Mouse (Mus musculus): ENCODE measurements around the gene Fyttd1. TPM values are rescaled to one million over a fixed set of nuclear protein-coding genes. Genes with fewer than 3 reads are reported as not detected.
"Not testable (repeated sequence)": the region's sequence is repeated elsewhere in the genome, so short reads cannot be mapped to it uniquely, and the experiment has no call there.

The Fyttd1 gene
- polyA plus RNA-seq, 1 experiment from 2014 or later = 125 TPM

DNA sequence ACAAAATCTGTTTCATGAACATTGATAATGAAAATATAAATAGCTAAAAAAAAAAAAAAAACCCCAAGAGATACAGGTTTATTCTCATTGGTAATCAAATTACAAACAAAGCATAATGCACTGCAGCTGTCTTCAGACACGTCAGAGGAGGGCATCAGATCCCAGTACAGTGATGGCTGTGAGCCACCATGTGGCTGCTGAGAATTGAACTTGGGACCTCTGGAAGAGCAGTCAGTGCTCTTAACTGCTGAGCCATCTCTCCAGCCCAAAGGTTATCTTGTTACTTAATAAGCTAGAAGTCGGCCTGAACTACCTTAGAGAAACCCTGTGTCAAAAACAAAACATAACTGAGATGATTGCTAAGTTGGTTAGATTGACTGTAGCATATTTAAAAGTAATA lies 12.6 kb downstream of the Fyttd1 start:
- Histone ChIP-seq H3K36me3 (replicated peaks) (peaks cover 50% of the 10 kb centered on the region), H3K27me3 (no peaks in the 10 kb centered on the region), H3K4me1 (no peaks in the 10 kb centered on the region), H3K4me3 (replicated peaks) (no peak overlapping the region), H3K27ac (no peak overlapping the region), H3K9me3 (no peaks in the 10 kb centered on the region), H3K4me2 (no peak overlapping the region), H3K9ac (no peak overlapping the region)
- WGBS = 76% methylated on average over 2 of the region's 2 CpGs
- no peak for ATAC-seq (ENCODE audit: low FRiP score)

DNA sequence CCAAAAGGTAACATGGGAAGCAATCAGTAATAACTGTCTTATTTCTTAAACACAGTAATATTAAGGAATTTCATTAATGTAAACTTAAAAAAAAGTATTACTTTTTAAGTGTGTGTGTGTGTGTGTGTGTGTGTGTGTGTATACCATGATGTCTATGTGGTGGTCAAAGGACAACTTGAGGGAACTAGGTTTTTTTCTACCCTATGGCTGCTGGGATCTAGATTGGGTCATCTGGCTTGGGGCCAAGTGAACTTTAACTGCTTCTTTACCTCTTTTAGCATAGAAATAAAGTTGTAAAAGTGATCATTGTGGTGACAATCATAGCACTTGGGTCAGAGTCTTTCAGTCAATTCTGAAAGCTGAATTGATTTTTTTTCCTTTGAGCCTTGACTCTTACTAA lies 18.8 kb downstream of the Fyttd1 start:
- Histone ChIP-seq H3K27ac (no peak overlapping the region), H3K4me3 (replicated peaks) (no peak overlapping the region), H3K9ac (no peak overlapping the region), H3K4me1 (no peaks in the 10 kb centered on the region), H3K4me2 (no peak overlapping the region), H3K36me3 (replicated peaks) (peaks cover 53% of the 10 kb centered on the region), H3K9me3 (no peaks in the 10 kb centered on the region), H3K27me3 (no peaks in the 10 kb centered on the region)
- ATAC-seq (ENCODE audit: low FRiP score) = no peak

DNA sequence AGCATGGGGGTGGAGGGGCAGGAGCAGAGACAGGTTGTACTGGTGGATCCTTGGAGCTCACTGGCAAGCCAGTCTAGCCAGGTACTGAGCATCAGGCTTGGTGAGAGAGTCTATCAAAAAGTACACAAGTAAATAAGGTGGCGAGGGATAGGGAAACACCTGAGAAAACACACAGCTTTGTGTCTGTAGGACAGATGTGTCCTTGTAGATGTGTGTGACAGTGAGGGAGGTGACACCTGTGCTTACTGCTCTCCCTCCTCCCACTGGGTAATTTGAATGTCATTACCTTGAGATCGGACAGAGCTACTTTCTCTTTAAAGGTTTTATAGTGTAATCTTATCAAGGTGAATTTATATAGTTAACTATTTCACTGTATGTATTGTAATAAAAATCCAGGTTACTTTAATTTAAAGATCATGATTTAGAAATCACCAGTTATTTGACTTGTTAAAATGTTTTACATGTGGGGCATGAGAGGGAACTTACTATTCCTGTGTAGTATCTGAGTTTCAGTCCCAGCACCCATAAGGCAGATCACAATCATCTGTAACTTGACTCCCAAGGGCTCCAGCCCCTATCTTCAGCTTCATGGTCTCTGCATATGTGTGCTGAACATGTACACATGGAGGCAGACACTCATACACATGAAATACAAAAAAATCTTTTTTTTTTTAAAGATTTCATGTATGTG lies 24.2 kb downstream of the Fyttd1 start:
- Histone ChIP-seq H3K36me3 (replicated peaks) (peaks cover 29% of the 10 kb centered on the region), H3K4me2 (no peak overlapping the region), H3K9ac (no peak overlapping the region), H3K4me3 (replicated peaks) (no peak overlapping the region), H3K4me1 (no peaks in the 10 kb centered on the region), H3K27ac (no peak overlapping the region), H3K27me3 (no peaks in the 10 kb centered on the region), H3K9me3 (no peaks in the 10 kb centered on the region)
- ATAC-seq (ENCODE audit: low FRiP score) = no peak
- 91% methylated on average over 2 of the region's 2 CpGs for WGBS

DNA sequence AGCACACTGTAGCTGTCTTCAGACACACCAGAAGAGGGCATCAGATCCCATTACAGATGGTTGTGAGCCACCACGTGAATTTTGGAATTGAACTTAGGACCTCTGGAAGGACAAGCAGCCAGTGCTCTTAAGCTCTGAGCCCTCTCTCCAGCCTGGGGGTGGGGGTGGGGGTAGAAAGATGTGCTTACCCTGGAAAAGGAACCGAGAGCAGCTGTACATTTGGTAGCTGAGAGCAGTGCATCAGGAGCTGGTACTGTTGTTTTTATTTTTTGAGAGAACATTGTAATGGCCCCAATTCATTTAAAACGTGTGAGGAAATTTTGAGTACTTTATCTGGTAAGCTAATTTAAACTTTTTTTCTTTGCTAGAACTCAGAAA lies 24.7 kb downstream of the Fyttd1 start:
- WGBS = 70% methylated on average over 3 of the region's 3 CpGs
- Histone ChIP-seq H3K4me2 (no peak overlapping the region), H3K4me1 (no peaks in the 10 kb centered on the region), H3K4me3 (replicated peaks) (no peak overlapping the region), H3K27me3 (no peaks in the 10 kb centered on the region), H3K27ac (no peak overlapping the region), H3K9me3 (no peaks in the 10 kb centered on the region), H3K36me3 (replicated peaks) (peaks cover 34% of the 10 kb centered on the region), H3K9ac (no peak overlapping the region)
- ATAC-seq (ENCODE audit: low FRiP score) = no peak

DNA sequence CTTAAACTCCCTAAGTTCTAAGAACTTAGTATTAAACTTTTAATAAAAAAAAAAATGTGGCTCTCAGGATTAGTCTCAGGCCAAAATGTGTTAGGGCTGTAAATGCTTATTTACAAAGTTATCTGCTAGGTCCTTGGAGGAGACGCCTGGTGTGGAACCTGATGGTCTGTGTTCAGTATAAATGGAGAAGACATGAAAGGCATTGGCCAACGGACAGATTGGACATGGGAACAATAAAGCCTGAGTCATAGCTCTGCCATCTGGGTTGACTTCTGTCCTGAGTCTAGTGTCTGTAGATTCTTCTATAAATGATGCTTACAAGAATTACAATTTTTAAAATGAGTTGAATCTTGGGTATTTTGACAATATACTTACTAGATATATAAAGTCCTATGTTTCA lies 28.9 kb downstream of the Fyttd1 start:
- H3K27me3 ChIP-seq = no peaks in the 10 kb centered on the region
- peaks cover 19% of the 10 kb centered on the region for H3K36me3 ChIP-seq (replicated peaks)
- ATAC-seq (ENCODE audit: low FRiP score) = no peak
- no peak overlapping the region for H3K4me2 ChIP-seq
- WGBS = 88% methylated on average over 2 of the region's 2 CpGs
- no peaks in the 10 kb centered on the region for H3K9me3 ChIP-seq
- no peak overlapping the region for H3K9ac ChIP-seq
- no peaks in the 10 kb centered on the region for H3K4me1 ChIP-seq
- H3K27ac ChIP-seq = no peak overlapping the region
- no peak overlapping the region for H3K4me3 ChIP-seq (replicated peaks)

DNA sequence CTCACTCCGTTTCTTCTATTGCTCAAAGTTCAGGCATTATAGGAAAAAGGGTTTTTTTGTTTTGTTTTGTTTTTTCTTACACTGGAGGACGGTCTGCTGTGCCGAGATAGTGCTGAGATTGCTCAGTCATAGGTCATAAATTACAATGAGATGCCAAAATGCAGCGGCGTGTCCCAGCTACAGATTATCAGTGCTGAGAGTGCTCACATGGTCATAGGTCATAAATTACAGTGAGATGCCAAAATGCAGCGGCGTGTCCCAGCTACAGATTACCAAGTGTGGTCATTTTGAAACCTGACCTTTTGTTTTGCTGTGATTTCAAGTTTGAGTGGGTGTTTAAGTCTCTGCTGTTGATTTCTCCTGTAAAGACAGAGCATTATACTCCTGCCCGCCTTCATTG lies 29.4 kb downstream of the Fyttd1 start:
- no peaks in the 10 kb centered on the region for H3K9me3 ChIP-seq
- H3K4me3 ChIP-seq (replicated peaks) = no peak overlapping the region
- H3K27me3 ChIP-seq = no peaks in the 10 kb centered on the region
- H3K4me2 ChIP-seq = no peak overlapping the region
- 92% methylated on average over 8 of the region's 8 CpGs for WGBS
- no peaks in the 10 kb centered on the region for H3K4me1 ChIP-seq
- H3K27ac ChIP-seq = no peak overlapping the region
- H3K9ac ChIP-seq = no peak overlapping the region
- no peak for ATAC-seq (ENCODE audit: low FRiP score)
- H3K36me3 ChIP-seq (replicated peaks) = peaks cover 19% of the 10 kb centered on the region

DNA sequence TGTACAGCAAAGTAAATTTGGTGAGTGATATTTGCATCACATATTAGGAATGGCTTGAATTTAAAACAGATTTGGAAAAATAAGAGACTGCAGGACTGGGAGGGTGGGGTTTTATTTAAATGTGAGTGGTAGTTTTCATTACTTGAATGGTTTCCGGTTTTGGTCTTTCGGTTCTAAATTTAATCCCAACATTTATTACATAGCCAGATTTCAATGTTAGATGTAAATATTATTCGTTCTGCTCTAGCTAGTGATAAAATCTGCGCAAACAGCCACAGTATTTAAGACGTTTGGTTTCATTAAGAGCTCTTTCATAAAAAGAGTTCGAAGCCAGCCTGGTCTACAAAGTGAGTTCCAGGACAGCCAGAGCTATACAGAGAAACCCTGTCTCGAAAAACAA lies 35.9 kb downstream of the Fyttd1 start:
- Histone ChIP-seq H3K27me3 (no peaks in the 10 kb centered on the region), H3K36me3 (replicated peaks) (no peaks in the 10 kb centered on the region), H3K9ac (no peak overlapping the region), H3K9me3 (no peaks in the 10 kb centered on the region), H3K27ac (no peak overlapping the region), H3K4me3 (replicated peaks) (no peak overlapping the region), H3K4me1 (peaks cover 10% of the 10 kb centered on the region), H3K4me2 (peak overlapping the region; percentile 62)
- no peak for ATAC-seq (ENCODE audit: low FRiP score)
- WGBS = 71% methylated on average over 7 of the region's 7 CpGs

DNA sequence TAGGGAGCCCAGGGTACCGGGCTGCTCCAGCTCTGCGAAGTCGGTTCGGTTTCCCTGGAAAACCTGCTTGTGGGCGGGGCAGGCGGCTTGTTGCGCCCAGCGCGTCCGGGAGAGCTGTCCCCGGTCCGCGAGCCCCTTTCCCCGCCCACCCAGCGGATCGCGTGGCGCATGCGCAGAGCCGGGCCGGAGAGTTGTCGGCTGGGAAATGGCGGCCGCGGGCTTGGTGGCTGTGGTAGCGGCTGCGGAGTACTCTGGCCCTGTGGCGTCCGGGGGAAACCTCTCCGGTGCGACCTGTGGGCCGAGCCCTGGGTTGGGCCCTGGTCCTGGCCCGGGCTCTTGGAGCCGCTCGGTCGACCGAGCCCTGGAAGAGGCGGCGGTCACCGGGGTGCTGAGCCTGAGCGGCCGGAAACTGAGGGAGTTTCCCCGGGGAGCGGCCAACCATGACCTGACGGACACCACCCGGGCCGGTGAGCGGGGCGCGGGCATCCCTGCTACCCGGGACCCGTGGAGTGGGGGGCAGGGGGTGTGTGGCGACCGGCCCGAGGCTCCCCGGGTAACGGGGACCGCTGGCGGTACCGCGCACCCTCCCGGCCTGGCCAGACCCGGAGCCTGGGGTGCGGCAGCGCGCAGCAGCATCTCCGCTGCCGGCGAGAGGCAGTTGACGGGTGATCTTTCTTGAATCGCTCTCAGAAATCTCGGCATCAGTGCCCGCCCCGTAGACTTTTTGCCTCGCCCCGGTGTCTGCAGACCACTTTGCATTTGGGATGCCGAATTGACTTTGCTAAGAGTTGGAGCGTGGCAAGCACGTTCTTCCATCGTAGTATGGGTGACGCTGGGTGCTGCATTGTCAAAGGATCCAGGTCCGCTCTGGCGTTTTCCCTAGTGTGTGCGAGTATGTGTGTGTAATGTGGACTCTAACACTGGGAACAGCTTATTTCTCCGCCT lies 36.9 kb downstream of the Fyttd1 start, which contains the start of gene Lrch3:
TSS of gene Lrch3 (plus strand) at position 164 of the 945 bp plus-strand sequence.
- H3K27ac ChIP-seq = peak within 1 kb of the TSS; percentile 77
- H3K27me3 ChIP-seq = no peaks in the 10 kb centered on the region
- H3K4me2 ChIP-seq = peak within 1 kb of the TSS; percentile 62
- peak within 1 kb of the TSS; percentile 90 for H3K9ac ChIP-seq
- no peaks in the 10 kb centered on the region for H3K9me3 ChIP-seq
- H3K36me3 ChIP-seq (replicated peaks) = 0 out of 2 replicates have a peak, but pooled peaks cover under 1% of the 10 kb centered on the region
- WGBS = under 1% methylated on average over 72 of the region's 85 CpGs
- H3K4me1 ChIP-seq = peaks cover 10% of the 10 kb centered on the region
- H3K4me3 ChIP-seq (replicated peaks) = peak within 1 kb of the TSS; percentile 92
- ATAC-seq (ENCODE audit: low FRiP score) = peak; percentile 92

DNA sequence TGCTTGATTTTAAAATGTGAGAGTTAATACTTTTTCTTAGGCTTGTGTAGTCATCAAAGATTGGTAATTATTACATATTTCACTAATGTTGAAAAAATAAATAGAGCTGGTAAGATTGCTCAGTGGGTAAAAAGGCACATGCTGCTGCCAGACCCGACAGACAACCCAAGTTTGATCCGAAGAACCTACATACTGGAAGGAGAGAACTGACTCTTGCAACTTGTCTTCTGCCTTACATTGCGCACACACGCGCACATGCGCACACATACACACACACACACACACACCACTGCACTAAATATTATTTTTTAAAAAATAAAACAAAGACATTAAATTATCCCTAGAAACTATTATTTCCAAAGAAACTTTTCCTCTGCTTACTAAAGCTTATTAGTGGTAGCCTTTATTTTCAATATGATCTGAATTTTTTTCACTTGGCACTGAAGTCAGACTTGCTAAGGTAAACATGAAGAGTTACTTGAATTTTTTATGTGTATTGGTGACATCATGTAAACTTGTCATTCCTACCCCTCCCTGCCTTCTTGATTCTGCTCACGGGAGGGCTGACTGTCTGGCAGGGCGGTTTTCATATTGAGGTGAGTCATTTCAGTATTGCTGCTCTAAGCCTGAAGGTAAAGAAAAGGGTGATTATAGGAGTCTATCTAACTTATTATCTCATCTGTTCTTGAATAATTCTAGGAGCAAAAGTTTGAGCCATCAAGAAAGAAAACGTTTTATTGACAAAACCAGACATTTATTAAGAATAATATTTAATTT lies 38.2 kb downstream of the Fyttd1 start:
- H3K4me3 ChIP-seq (replicated peaks) = peak overlapping the region; percentile 92
- no peak overlapping the region for H3K27ac ChIP-seq
- H3K4me1 ChIP-seq = peaks cover 10% of the 10 kb centered on the region
- no peaks in the 10 kb centered on the region for H3K9me3 ChIP-seq
- H3K4me2 ChIP-seq = peak overlapping the region; percentile 62
- no peak overlapping the region for H3K9ac ChIP-seq
- no peaks in the 10 kb centered on the region for H3K27me3 ChIP-seq
- H3K36me3 ChIP-seq (replicated peaks) = 0 out of 2 replicates have a peak, but pooled peaks cover 4% of the 10 kb centered on the region
- ATAC-seq (ENCODE audit: low FRiP score) = no peak
- 76% methylated on average over 9 of the region's 9 CpGs for WGBS

DNA sequence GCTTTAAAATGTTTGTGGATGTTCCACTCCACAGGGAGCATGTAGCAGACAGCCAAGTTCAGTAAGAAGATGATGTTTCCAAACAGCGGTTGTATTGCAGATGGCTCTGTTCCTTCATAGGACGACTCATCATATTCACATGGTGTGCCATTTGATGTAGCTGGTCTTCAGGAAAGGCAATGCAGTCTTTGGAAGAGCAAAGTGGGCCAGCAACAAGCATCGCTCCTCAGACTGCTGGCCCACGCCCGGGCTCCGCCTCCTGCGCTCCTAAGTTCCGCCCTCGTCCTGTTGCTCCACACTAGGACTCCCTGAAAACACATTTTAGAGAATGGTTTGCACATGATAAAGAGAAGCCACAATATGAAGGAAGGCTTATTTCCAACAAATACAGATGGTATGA lies 49.3 kb downstream of the Fyttd1 start:
- H3K9me3 ChIP-seq; H3K27me3 ChIP-seq; ATAC-seq (ENCODE audit: low FRiP score); H3K9ac ChIP-seq; H3K4me3 ChIP-seq (replicated peaks); H3K4me2 ChIP-seq; H3K27ac ChIP-seq; H3K4me1 ChIP-seq: not testable (repeated sequence)
- peaks cover 25% of the 10 kb centered on the region for H3K36me3 ChIP-seq (replicated peaks)
- WGBS = 94% methylated on average over 9 of the region's 9 CpGs

DNA sequence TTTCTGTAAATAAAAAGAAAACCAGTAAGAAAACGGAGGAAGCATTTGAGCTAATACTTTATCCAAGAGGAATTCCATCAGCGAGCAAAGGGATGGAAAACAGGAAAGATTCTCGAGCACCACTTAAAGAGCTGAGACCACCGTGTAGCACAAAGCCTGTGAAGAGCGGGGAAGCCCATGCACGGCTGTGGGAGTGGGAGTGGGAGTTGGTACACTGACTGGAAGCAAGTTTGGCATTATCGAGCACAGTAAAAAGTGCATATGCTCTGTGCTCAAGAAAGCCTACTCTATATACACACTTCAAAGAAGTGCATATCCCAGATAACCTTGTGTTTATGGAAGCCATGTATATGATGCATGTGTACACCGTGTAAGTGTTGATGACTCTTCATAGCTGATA lies 49.7 kb downstream of the Fyttd1 start:
- no peak for ATAC-seq (ENCODE audit: low FRiP score)
- WGBS = 94% methylated on average over 8 of the region's 8 CpGs
- no peaks in the 10 kb centered on the region for H3K27me3 ChIP-seq
- H3K27ac ChIP-seq = no peak overlapping the region
- no peaks in the 10 kb centered on the region for H3K9me3 ChIP-seq
- H3K36me3 ChIP-seq (replicated peaks) = peaks cover 21% of the 10 kb centered on the region
- H3K4me2 ChIP-seq = no peak overlapping the region
- peaks cover 4% of the 10 kb centered on the region for H3K4me1 ChIP-seq
- H3K4me3 ChIP-seq (replicated peaks) = no peak overlapping the region
- no peak overlapping the region for H3K9ac ChIP-seq

DNA sequence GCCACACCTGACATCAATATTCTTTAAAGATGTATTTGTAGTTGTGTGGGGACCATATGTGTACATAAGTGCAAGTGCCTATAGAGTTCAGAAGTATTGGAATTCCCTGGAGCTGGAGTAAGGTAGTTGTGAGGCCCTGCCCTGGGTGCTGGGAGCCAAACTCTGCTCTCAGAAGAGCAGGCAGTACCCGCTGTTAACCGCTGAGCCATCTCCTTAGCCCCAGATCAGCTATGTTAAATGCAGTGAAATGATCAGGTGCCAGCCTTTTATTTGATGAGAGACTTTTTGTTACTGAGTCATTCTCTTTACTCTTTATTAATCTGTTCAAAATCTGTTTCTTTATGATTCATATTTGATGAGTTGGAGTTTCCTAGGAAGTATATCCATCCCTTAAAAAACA lies 52.6 kb downstream of the Fyttd1 start:
- peaks cover 8% of the 10 kb centered on the region for H3K36me3 ChIP-seq (replicated peaks)
- peaks cover 4% of the 10 kb centered on the region for H3K4me1 ChIP-seq
- H3K27ac ChIP-seq = no peak overlapping the region
- no peak overlapping the region for H3K4me3 ChIP-seq (replicated peaks)
- no peaks in the 10 kb centered on the region for H3K27me3 ChIP-seq
- 11% methylated on average over 2 of the region's 2 CpGs for WGBS
- H3K9me3 ChIP-seq = no peaks in the 10 kb centered on the region
- no peak overlapping the region for H3K4me2 ChIP-seq
- no peak overlapping the region for H3K9ac ChIP-seq
- ATAC-seq (ENCODE audit: low FRiP score) = no peak

Measured in forebrain, embryonic 12.5 days (tissue).